Mouse (Mus musculus) regulatory T cell (primary cell): ENCODE results near the gene Cd9.

ENCODE experiments used
- in situ Hi-C: fragments of 300-600 bp; cut with MboI, MseI; formaldehyde crosslinking; loops from one replicate; pipeline ENCODE4 v1.15.1; 2025; ENCODE audit warnings: high pct_unique_total_duplicates

The Cd9 gene

GRCm38 (mm10) chr6:125476826-125477589 lies 17.6 kb downstream of the Cd9 start:
- in situ Hi-C loops = loop anchor here (5.0 kb wide), 1 partner anchor 45 kb away; no protein-coding TSS in a partner anchor

GRCm38 (mm10) chr6:125476090-125476489 lies 18.5 kb downstream of the Cd9 start:
- in situ Hi-C loops = loop anchor here (5.0 kb wide), 1 partner anchor 44 kb away; no protein-coding TSS in a partner anchor

GRCm38 (mm10) chr6:125475184-125475583 lies 19.4 kb downstream of the Cd9 start:
- in situ Hi-C loops = loop anchor here (5.0 kb wide), 1 partner anchor 43 kb away; no protein-coding TSS in a partner anchor

DNA sequence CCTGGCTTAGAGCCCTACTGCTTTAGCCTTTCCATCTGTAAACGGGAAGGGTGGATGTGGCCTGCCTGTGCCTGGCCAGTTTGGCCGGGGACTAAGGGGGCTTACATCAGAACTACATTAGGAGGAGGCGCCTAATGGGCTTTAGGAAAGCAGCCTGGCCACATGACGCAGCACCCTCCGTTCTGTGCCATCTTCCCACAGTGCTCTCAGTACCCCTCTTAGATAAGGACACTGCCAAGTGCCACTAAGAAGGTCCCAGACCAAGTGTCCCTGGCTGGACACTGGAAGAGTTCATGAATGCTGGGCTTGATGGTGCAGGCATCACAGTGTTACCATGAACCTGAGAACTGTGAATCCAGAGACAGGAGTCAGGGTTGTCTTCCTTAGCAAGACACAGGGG lies 20.7 kb downstream of the Cd9 start:
- in situ Hi-C loops = no loop called here

- in situ Hi-C loops = no loop called here
Measured at GRCm38 (mm10) chr6:125473321-125473721, 21.3 kb downstream of the Cd9 start.

DNA sequence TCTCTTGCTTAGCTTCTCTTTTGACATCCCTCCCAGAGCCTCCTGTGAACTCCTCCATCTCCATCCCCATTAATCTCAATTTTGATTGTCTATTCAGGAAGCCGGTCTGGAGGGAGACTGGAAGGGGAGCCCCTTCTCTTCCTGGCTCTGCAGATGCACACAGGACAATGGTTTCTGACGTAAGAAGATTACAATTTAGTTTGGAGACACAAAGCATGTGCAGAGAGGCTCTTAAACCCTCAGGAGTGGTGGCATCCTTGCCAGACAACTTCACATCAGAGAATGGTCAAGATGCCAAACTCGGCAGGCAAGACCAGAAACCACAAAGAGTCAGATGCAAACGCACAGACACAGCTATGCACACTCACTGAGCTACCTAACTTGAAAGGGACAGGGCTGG lies 22.7 kb downstream of the Cd9 start:
- in situ Hi-C loops = no loop called here

DNA sequence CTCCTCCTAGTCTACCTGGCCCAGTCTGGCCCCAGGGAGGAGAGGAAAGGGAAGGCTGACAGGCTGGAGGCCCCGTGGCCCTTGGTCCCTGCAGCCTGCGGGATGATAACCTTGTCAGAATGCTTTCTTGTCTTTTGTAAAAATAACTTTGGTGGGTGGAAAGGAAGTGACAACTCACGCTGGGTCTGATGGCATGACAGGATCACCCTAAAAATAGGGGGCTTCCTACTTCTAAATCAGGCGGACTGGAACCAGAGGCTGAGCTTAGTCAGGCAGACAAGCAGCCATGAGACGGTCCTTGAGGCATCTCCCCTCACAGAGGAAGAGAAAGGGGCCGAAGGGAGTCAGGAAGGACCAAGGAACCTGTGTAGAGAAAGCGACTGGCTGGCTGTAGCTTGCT lies 23.3 kb downstream of the Cd9 start:
- in situ Hi-C loops = no loop called here

- in situ Hi-C loops = no loop called here
Measured at GRCm38 (mm10) chr6:125470616-125471015, 24.0 kb downstream of the Cd9 start.

DNA sequence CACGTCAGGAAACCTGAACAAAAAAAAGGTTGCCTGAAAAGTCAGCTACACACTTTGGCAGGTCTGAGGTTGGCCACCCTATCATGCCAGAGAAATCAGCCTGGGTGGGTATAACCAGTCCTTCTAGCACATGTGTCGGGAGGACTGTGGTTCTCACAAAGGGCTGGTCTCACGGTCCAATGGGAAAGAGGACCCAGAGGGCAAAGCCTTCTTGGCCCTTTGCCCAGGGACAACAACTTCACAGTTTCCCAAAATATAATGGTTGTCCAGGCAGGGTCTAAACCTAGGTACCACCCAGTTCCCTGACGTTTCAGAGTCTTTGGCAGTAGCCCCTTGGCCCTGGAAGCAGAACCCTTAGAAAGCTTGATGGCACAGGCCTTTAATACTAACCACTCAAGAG lies 25.4 kb downstream of the Cd9 start:
- in situ Hi-C loops = no loop called here

GRCm38 (mm10) chr6:125468179-125468960 lies 26.2 kb downstream of the Cd9 start:
- in situ Hi-C loops = no loop called here

DNA sequence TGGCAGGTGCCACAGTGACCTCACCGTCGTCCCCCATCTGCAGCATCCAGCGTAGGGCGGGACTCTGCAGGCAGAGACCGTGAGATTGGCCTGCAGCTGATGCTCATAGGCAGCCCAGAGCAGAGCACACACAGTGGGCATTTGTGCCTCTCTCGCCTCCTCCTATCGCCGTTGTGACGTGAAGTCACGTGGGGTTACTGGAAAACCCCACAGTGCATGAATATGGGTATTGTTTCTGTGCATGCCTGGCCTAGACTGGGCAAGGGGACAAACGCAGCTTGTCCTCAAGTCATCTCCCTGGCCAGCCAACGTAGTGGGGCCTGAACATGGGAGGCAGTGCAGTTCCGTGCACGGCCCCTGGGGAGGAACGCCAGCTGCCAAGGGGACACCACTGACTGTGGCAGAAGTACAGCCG lies 27.3 kb downstream of the Cd9 start:
- in situ Hi-C loops = no loop called here

GRCm38 (mm10) chr6:125462312-125462711 lies 32.3 kb downstream of the Cd9 start:
- in situ Hi-C loops = no loop called here

- in situ Hi-C loops = no loop called here
Measured at GRCm38 (mm10) chr6:125461788-125462187, 32.8 kb downstream of the Cd9 start.

GRCm38 (mm10) chr6:125461325-125461724 lies 33.3 kb downstream of the Cd9 start:
- in situ Hi-C loops = no loop called here

DNA sequence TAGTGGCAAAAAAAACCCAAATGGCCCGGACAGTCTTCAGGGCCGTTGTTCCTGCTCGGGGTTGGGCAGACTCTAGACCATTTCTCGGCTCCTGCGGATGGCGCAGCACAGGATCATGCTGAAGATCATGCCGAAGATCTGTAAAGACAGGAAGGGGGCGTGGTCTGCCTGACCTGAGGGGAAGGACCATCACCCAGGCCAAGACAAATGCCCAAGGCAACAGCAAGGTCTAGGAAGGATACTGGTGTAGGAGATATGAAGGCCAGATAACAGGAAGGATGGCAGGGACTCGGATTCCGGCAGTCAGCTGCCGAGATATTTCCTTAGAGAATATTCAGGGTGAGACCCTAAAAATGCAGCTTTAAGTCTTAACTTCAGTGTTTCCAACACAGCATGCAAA lies 34.0 kb downstream of the Cd9 start:
- in situ Hi-C loops = no loop called here

- in situ Hi-C loops = no loop called here
Measured at GRCm38 (mm10) chr6:125459903-125460302, 34.7 kb downstream of the Cd9 start.

GRCm38 (mm10) chr6:125455806-125456520 lies 38.6 kb downstream of the Cd9 start:
- in situ Hi-C loops = no loop called here

DNA sequence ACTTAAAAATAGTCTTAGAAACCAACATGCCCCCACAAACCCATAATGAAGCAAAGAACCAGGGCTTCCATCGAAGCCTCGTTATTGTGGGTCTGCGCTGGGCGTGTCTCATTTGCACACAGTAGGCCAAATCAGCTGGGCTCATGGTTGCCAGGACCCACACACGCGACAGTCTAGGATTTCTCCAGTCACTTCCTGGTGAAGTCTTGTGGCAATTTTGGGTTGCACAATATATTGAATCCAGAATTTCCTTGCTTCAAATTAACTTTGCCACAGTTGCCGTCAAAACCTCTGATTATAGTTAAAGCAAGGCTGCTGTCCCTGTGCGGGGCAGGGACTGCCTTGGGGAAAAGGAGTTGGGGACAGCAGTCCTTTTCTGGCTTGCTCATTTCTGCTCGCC lies 39.9 kb downstream of the Cd9 start:
- in situ Hi-C loops = no loop called here

DNA sequence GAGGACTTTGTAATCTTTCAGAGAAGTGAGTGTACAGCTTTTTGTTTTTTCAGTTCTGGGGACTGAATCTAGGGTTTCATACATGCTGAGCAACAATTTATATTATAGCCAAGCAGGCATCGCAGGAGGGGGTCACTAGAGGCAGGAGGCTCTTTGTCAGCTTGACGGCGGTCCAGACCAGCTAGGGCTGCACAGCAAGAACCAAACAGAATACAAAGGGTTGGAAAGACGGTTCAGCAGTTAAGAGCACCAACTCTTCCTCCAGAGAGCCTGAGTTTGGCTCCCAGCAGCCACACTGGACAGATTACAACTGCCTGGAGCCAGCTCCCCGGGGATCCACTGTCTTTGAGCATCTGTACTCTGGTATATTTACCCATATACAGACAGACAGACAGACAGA lies 40.3 kb downstream of the Cd9 start:
- in situ Hi-C loops = no loop called here

GRCm38 (mm10) chr6:125447660-125448059 lies 46.9 kb downstream of the Cd9 start:
- in situ Hi-C loops = no loop called here

DNA sequence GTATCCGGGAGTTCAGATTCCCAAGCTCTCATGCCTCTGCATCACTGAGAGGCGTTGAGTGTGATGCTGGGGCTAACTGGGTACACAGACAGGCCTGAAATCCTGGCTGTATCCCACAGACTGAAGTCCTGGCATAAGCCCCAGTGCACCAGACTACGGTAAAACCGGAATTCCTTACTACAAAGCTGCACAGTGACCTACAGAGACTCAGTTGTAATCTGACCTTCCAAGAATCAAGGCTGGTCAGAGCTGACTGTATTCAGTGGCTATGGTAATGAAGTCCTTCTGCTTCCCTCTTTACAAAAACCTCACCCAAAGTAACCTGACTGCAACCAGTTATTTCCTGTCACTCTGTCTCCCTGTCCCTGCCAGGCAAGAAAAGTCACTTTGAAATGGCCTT lies 47.4 kb downstream of the Cd9 start:
- in situ Hi-C loops = no loop called here

DNA sequence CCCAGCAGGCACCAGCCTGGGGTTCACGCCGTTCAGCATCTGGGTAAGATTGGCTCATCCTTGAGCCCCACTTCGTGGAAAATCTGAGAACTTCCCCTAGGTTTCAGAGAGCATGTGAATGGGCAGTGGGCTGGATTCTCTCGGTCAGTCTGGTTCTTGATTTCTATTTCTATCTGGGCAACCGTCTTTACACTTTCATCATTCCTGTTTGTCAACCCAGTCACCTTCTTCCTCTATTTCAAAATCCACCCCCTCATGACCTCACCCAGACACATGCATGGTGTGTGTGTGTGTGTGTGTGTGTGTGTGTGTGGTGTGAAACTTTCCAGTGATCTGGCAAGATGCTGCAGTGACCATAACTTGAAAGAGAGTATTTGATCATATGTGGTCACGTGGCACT lies 49.2 kb downstream of the Cd9 start:
- in situ Hi-C loops = no loop called here
